Mouse (Mus musculus) testis, adult 2 months (tissue): ENCODE measurements around the gene Eed. TPM values are rescaled to one million over a fixed set of nuclear protein-coding genes. Genes with fewer than 3 reads are reported as not detected.

Source experiments
- H3K27ac ChIP-seq: fragments of 200-500 bp; 2 replicates; pipeline ENCODE4 v1.5.1; 2012; ENCODE audit warnings: low read depth, low read length; ENCODE audit not compliant: control insufficient read depth, insufficient read depth
- H3K27me3 ChIP-seq: fragments of 200-500 bp; 2 replicates; pipeline ENCODE4 v1.6.1; 2012; ENCODE audit warnings: mild to moderate bottlenecking, low read length, moderate library complexity; ENCODE audit not compliant: control insufficient read depth, insufficient read depth
- H3K36me3 ChIP-seq: fragments of 200-500 bp; 2 replicates; pipeline ENCODE4 v1.6.1; 2012; ENCODE audit warnings: mild to moderate bottlenecking, low read length; ENCODE audit not compliant: control insufficient read depth, insufficient read depth
- H3K4me1 ChIP-seq: fragments of 200-500 bp; 2 replicates; pipeline ENCODE4 v1.6.1; 2012; ENCODE audit warnings: low read length; ENCODE audit not compliant: control insufficient read depth, insufficient read depth
- H3K4me3 ChIP-seq: fragments of 200-500 bp; 2 replicates; pipeline ENCODE4 v1.5.1; 2012; ENCODE audit warnings: low read depth, mild to moderate bottlenecking, low read length, moderate library complexity, mixed read lengths; ENCODE audit not compliant: control insufficient read depth
- CTCF ChIP-seq: fragments of 200-500 bp; IDR thresholded peaks from 2 replicates; pipeline ENCODE4 v1.5.1; 2012; ENCODE audit warnings: low read depth, mild to moderate bottlenecking, inconsistent platforms, low read length, moderate library complexity; ENCODE audit not compliant: control insufficient read depth, insufficient read depth, insufficient replicate concordance
- POLR2A ChIP-seq: fragments of 200-500 bp; IDR thresholded peaks from 2 replicates; pipeline ENCODE4 v1.6.1; 2012; ENCODE audit warnings: low read depth, mild to moderate bottlenecking, inconsistent platforms, low read length, moderate library complexity; ENCODE audit not compliant: control insufficient read depth
- polyA plus RNA-seq: library from polyadenylated mRNA; depleted of rRNA; stranded (reverse); fragments of >200 nt; gene quantifications from 2 replicates; pipeline ENCODE4 v1.2.3, GENCODE M21; 2012; rRNA removed

Eed gene
- polyA plus RNA-seq, result 19.5 and 21.8 TPM in 2 replicates

DNA sequence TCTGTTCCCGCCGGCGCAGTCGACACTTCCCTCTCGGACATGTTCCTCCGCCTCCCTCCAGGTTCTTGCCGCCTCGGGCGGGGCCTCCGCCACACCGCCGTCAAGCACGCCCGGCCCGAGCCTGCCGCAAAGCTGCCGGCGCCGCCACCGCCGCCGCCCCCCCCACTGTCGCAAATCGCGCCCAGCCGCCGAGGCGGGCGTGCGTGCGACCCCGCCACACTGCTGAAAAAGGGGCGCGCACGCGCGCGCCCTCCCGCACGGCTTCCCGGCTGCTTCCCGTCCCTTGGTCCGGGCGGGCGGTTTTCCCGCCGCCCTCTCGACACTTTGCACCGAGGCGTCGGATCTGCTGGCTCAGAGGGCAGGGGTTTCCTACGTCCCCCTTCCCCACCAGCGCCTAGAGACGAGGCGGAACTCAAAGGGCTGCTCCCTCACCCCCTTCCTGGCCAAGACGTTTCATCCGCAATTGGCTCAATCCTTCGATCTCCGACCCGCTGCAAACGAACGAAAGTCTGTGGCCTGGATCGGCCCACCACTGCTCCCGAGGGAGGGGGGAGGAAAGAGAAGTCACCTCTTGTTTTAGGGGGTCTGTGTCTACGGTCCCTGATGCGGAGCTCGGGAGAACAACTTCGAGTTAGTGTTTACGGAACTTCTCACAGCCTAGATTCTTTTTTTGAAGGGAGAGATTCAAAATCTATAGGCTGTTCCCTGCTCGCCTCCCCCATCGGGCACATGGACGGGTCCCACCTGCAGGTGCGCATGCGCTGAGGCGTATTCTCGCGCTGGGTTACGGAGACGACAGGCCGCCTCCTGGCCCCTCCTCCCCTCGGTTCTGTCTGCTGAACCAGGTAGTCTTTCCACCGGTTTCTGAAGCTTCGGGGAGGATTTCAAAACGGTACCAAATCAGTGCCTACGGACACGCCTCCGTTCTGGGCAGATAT lies at the start of gene Eed:
TSS of gene Eed (minus strand) at position 499 of the 938 bp plus-strand sequence.
- Histone ChIP-seq H3K27me3 (no peaks in the 10 kb centered on the region), H3K36me3 (peaks cover 1% of the 10 kb centered on the region; the same call in 1 of the 2 replicates), H3K4me3 (peak within 1 kb of the TSS; percentile 100), H3K4me1 (no peaks in the 10 kb centered on the region), H3K27ac (peak within 1 kb of the TSS; percentile 100)
- TF ChIP-seq CTCF (no peak), POLR2A (peak; percentile 82)

DNA sequence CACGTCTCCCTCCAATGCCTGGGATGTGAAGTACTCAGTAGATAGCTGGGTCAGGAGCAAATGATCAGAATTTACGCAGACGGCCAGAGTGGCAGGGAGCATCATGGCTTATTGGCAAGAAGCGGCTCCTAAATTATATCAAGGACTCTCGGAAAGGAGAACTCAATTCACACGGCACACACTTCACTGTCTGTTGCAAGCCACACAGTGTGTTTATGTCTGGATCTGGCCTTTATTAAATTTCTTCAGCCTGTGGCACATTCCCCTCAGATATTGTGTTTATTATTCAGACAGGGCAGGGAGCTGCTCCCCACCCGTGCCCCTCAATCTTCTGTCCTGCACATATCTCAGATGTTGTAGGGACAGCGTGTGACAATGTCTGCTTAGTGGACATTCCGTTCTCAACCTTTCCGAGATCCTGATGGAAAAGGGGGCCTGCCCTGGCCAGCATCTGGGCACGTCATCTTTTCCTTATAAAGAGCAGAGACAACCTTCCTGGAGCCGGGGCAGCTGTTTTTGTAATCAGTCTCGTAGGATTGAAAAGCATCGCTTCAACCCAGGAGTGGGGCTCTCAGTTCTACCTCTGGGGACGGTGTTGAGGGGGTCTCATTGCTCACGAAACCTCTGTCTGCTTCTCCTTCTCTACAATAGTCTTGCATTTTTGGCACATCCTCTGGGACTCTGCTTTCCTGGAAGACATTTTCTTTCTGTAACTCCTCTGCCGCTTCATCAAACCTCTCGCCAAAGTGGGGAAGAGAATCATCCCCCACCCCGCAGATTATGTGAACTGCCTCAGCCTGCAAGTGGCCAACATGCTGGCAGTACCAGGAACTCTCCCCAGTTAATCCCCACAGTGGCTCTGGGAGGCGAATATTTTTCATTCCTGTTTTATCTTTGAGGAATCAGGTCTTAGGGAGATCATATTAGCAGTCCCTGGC lies 49.0 kb upstream of the Eed start:
- no peaks in the 10 kb centered on the region for H3K27me3 ChIP-seq
- H3K36me3 ChIP-seq, result no peaks in the 10 kb centered on the region
- H3K4me1 ChIP-seq, result peaks cover 2% of the 10 kb centered on the region
- H3K4me3 ChIP-seq, result no peak overlapping the region
- H3K27ac ChIP-seq, result peak overlapping the region; percentile 64; the same call in 1 of the 2 replicates
- TF ChIP-seq CTCF (no peak), POLR2A (no peak)

DNA sequence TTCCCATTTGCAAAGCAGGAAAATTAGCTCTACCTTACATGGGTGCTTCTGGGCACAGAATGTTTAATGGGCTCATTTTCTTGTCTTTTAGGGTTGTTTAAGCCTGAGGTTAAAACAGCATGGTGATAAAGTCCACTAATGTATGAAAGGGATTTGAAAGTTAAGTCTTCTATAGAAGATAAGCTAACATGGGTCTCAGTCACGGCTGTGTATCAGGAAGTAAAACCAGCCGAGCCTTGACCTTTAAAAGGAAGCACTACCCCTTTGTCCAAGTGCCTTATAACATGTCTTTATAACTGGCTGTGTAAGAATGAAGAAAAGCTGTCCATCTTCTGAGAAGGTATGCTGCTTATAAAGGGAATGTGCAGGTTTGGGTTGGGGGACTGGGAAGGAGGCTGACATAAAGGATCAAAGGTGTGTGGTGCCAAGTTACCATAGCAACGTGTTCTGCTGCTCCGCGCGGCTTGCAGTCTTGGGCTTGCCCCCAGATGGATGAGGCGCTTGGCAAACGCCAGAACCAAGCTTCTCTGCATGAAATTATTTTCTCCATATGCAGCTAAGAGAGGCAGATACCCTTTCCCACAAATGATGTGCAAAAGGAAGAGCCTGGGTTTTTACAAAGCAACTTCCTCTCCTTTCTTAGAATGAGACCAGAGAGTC lies 48.2 kb upstream of the Eed start:
- peak overlapping the region; percentile 64 for H3K27ac ChIP-seq
- no peaks in the 10 kb centered on the region for H3K36me3 ChIP-seq
- no peaks in the 10 kb centered on the region for H3K27me3 ChIP-seq
- H3K4me3 ChIP-seq, result no peak overlapping the region
- no peak for TF ChIP-seq CTCF
- H3K4me1 ChIP-seq, result peaks cover 2% of the 10 kb centered on the region

DNA sequence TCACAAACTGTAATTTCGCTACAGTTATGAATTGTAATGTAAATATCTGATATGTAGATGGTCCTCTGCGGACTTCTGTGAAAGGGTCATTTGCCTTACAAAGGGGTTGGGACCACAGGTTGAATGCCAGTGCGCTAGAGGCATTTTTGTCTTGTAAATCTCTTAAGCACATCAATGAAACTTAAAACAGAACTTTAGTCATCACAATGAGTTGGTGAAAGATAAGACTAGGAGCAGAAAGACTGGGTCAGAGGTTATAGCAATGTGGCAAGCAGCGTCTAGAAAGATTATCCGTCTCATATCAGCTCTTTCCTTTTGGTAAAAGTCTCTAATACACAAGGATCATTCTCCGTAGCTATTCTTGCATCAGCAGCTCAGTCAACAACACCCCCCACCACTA lies 44.2 kb upstream of the Eed start:
- Histone ChIP-seq H3K4me3 (no peak overlapping the region), H3K27ac (no peak overlapping the region), H3K27me3 (no peaks in the 10 kb centered on the region), H3K4me1 (peaks cover 2% of the 10 kb centered on the region), H3K36me3 (no peaks in the 10 kb centered on the region)
- no peak for TF ChIP-seq POLR2A
- TF ChIP-seq CTCF, result no peak

DNA sequence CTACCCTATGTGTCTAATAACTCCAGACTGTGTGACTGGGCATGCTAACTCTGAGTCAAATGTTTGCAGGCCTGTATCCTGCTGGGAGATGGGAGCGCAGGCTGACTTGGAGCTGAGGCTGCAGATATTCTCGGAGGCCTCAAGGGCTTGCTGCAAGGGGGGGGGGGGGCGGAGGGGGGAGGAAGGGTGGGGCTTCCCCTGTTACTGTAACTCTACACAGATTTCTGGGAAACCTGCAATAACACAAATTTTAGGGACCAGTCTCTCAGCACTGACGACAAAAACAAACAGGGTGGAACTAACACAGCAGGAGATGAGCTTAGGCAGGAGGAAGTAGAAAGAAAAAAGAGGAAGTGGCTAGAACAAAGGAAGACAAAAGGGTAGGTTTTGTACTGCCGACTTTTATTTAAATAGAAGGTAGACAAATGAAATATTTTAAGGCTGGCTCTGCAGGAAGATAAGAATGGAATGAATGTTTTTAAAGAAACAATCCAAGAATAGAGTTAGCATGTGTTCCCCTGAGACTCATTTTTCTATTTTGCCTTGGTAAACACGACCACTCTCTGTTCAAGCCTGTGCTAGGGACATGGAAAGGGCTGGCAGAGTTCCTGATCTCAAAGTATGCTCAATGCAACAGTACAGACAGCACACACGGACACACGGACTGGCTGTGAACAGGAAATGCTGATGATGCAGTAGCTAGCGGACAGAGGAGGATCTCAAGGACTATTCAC lies 42.4 kb upstream of the Eed start:
- Histone ChIP-seq H3K36me3 (no peaks in the 10 kb centered on the region), H3K27me3 (no peaks in the 10 kb centered on the region), H3K4me3 (no peak overlapping the region), H3K4me1 (no peaks in the 10 kb centered on the region), H3K27ac (peak overlapping the region; percentile 74)
- TF ChIP-seq CTCF (no peak), POLR2A (no peak)

DNA sequence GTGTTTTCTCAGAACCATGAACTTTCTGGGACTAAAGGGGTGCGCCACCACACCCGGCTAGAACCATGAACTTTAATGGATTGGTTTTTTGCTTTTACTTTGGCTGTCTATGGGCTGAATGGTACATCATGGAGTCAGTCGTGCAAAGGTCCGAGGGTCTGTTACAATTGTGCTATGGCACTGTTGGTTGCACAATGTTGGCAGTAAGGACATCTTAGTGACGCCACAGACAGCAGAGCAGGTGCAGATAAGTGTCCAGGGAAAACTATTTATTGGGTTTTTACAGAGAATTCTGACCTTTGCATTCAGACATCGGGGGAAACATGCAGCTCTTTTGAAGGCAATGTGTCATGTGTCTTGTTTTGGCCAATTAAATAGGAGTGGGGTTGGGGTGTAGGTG lies 39.5 kb upstream of the Eed start:
- Histone ChIP-seq H3K36me3 (no peaks in the 10 kb centered on the region), H3K27me3 (no peaks in the 10 kb centered on the region), H3K4me3 (no peak overlapping the region), H3K4me1 (no peaks in the 10 kb centered on the region), H3K27ac (peak overlapping the region; percentile 8; the same call in 1 of the 2 replicates)
- no peak for TF ChIP-seq POLR2A
- no peak for TF ChIP-seq CTCF
